17 mouse cellular contexts compared by ENCODE assay signal in the genomic region with DNA sequence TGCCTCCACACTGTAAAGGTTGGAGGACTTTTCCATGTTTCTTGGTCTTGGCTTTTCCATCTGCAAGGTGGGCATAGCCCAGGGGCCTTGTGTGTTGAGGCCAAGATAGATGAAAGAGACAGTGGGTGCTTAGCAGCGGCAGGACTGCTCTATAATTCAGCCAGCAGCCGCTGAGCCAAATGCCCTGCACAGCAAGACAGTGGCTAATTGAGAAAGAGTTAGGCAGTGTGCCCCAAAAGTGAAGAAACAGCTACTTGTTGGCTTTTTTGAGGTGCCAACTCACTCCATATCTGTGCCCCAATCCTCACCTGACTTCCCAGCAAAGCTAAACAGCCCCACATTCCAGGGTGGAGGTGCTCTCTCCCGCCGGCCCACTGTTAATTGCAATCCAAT. TPM values are rescaled to one million over a fixed set of nuclear protein-coding genes. Genes with fewer than 3 reads are reported as not detected.
DNase-seq lines count a peak whose midpoint lies in the region; ATAC-seq and TF ChIP-seq lines count a peak whose summit lies in the region.
"Had no signal": no experiment of that assay in that cellular context is flagged by ENCODE, and none has a peak within 500 bp of the region (broad histone marks: within the 10 kb centered on the region; RNA-seq: fewer than 3 reads in every experiment).

No protein-coding gene starts in this region.

- no peaks in the 10 kb centered on the region for H3K27me3 ChIP-seq in forebrain, embryonic 15.5 days
- H3K27me3 ChIP-seq in forebrain, embryonic 11.5 days (ENCODE audit: control insufficient read depth, insufficient read depth, low read length): no peaks in the 10 kb centered on the region
- H3K27me3 ChIP-seq in myocyte (ENCODE audit: control insufficient read depth, insufficient read depth, insufficient read length): no peaks in the 10 kb centered on the region

- TF ChIP-seq POLR2A in myocyte (IDR thresholded peaks at IDR 0.05; ENCODE audit: insufficient read length, low read depth): no peak

- H3K79me2 ChIP-seq in myocyte (ENCODE audit: control insufficient read depth, insufficient read depth): no peaks in the 10 kb centered on the region

- ATAC-seq in forebrain, embryonic 15.5 days (replicated peaks): no peak
- no peak for ATAC-seq in forebrain, embryonic 11.5 days (replicated peaks; ENCODE audit: low FRiP score)

- peaks cover 23% of the 10 kb centered on the region for H3K4me1 ChIP-seq in forebrain, embryonic 15.5 days
- peaks cover 8% of the 10 kb centered on the region; the same call in 1 of the 2 replicates for H3K4me1 ChIP-seq in forebrain, embryonic 11.5 days (replicated peaks; ENCODE audit: control insufficient read depth, insufficient read depth, low read length)

- H3K27ac ChIP-seq in forebrain, embryonic 15.5 days (replicated peaks): peak overlapping the region; percentile 62; the same call in 1 of the 2 replicates
- no peak overlapping the region for H3K27ac ChIP-seq in forebrain, embryonic 11.5 days (ENCODE audit: low read depth, low read length)
- H3K27ac ChIP-seq: hindbrain, embryonic 14.5 days; macrophage; midbrain, embryonic 12.5 days; stomach, postnatal 0 days had no signal

- no peaks in the 10 kb centered on the region for H3K9me3 ChIP-seq in forebrain, embryonic 15.5 days
- no peaks in the 10 kb centered on the region for H3K9me3 ChIP-seq in forebrain, embryonic 11.5 days (ENCODE audit: control insufficient read depth, low read length)
- H3K9me3 ChIP-seq: limb, embryonic 15.5 days; midbrain, embryonic 12.5 days had no signal

- H3K9ac ChIP-seq in forebrain, embryonic 15.5 days (replicated peaks): no peak overlapping the region
- no peak overlapping the region for H3K9ac ChIP-seq in forebrain, embryonic 11.5 days (ENCODE audit: low read length)
- H3K9ac ChIP-seq: hindbrain, embryonic 14.5 days; limb, embryonic 15.5 days; midbrain, embryonic 12.5 days had no signal

- no peak for DNase-seq in forebrain, embryonic 11.5 days (ENCODE audit: low spot score)
- peak; percentile 32 to 47 for DNase-seq in layer of hippocampus, postnatal 14 days (ENCODE audit: low spot score in 2 of 2)
- DNase-seq in layer of hippocampus, adult 8-10 months (ENCODE audit: low spot score in 2 of 2): no peak
- DNase-seq in adipocyte (ENCODE audit: low spot score): peak; percentile 38
- no peak for DNase-seq in frontal cortex, postnatal 36 days (ENCODE audit: low spot score in 2 of 2)
- no peak for DNase-seq in c-Kit-positive CD71-positive TER-119-positive erythroid progenitor cells, embryonic 14.5 days (ENCODE audit: low spot score)
- DNase-seq: cerebellum, adult 9-10 months; gastrocnemius, postnatal 10 days; heart, adult 18-20 months; kidney, adult 11 months had no signal

- H3ac ChIP-seq in myocyte (ENCODE audit: control insufficient read depth, insufficient read length): no peak overlapping the region

- H3K4me3 ChIP-seq in forebrain, embryonic 15.5 days: no peak overlapping the region
- no peak overlapping the region for H3K4me3 ChIP-seq in forebrain, embryonic 11.5 days (ENCODE audit: low read depth, low read length)
- H3K4me3 ChIP-seq in myocyte: no peak overlapping the region
- H3K4me3 ChIP-seq: limb, embryonic 15.5 days; midbrain, embryonic 12.5 days had no signal

- no peaks in the 10 kb centered on the region for H3K36me3 ChIP-seq in forebrain, embryonic 15.5 days
- H3K36me3 ChIP-seq in forebrain, embryonic 11.5 days (ENCODE audit: control insufficient read depth, insufficient read depth, low read length): no peaks in the 10 kb centered on the region
- H3K36me3 ChIP-seq in myocyte (ENCODE audit: control insufficient read depth, insufficient read depth): no peaks in the 10 kb centered on the region
- H3K36me3 ChIP-seq: limb, embryonic 15.5 days; midbrain, embryonic 12.5 days had no signal

- no peak overlapping the region for H3K4me2 ChIP-seq in forebrain, embryonic 15.5 days (replicated peaks)
- no peak overlapping the region for H3K4me2 ChIP-seq in forebrain, embryonic 11.5 days (ENCODE audit: low read depth, low read length, severe bottlenecking)
- H3K4me2 ChIP-seq in myocyte (ENCODE audit: low read depth): peak overlapping the region; percentile 65
- H3K4me2 ChIP-seq: hindbrain, embryonic 14.5 days; midbrain, embryonic 12.5 days had no signal

- WGBS in forebrain, embryonic 15.5 days: 43% methylated on average over 4 of the region's 4 CpGs
- WGBS in forebrain, embryonic 11.5 days: 71% methylated on average over 4 of the region's 4 CpGs

TF ChIP-seq in myocyte, 11 proteins besides CTCF, POLR2A, EP300 and RAD21:
- no peak for TF ChIP-seq SRF (IDR thresholded peaks at IDR 0.05; ENCODE audit: control insufficient read depth, insufficient read length, low read depth)

RNA-seq across cellular contexts. Expression of gene Ube2t, which starts 57.4 kb away (rescaled TPM):
- polyA plus RNA-seq in forebrain, embryonic 15.5 days (2015; fragmentation: Nextera tagmentation; extraction: Ambion mirVana): 26.8 and 30.3 TPM in 2 replicates
- 53.4 and 56.5 TPM in 2 replicates for polyA plus RNA-seq in forebrain, embryonic 11.5 days (2014; fragmentation: Nextera tagmentation; extraction: Ambion mirVana)
- 1 to 10 TPM; 2.1 to 2.4 TPM for total RNA-seq in layer of hippocampus, postnatal 14 days (2021)
- total RNA-seq in layer of hippocampus, adult 8-10 months (2022): 1 to 10 TPM in 3 of 4 experiments, under 1 TPM in 1; 0.99 to 3.1 (median 2.0) TPM
- 4.0 TPM for polyA plus RNA-seq in myocyte (2012; fragmentation: generic; extraction: Trizol)

Comparison
In these comparisons a context has a peak if more than half of its experiments do, and no peak if none do; other contexts are left out.
1. DNase-seq: peak in layer of hippocampus, postnatal 14 days (2 of 2) and adipocyte (single experiment); none in forebrain, embryonic 11.5 days (single experiment), layer of hippocampus, adult 8-10 months (0 of 2), frontal cortex, postnatal 36 days (0 of 2) and c-Kit-positive CD71-positive TER-119-positive erythroid progenitor cells, embryonic 14.5 days (single experiment).